Mouse (Mus musculus) heart, postnatal 36 days (tissue): Measurements from ENCODE around the gene Tada1. TPM values are rescaled to one million over a fixed set of nuclear protein-coding genes. Genes with fewer than 3 reads are reported as not detected.
A peak's percentile ranks its signal among the peaks of the same experiment; 100 is the strongest.

Experiments used
- DNase-seq, 2 experiments: peaks; one replicate each; pipeline ENCODE4 v3.0.0; 2021 to 2022
- intact Hi-C: fragments of 180-260 bp; cut with DNase I; formaldehyde crosslinking; loops from one replicate; pipeline ENCODE4 v1.15.1; 2025
- total RNA-seq, 2 experiments: library from RNA; stranded (reverse); gene quantifications; 2 replicates each; pipeline ENCODE4 v1.2.3; 2021

Gene Tada1
- total RNA-seq, 2 experiments from 2014 or later, result 7.6 to 9.3 TPM

GRCm38 (mm10) chr1:166381821-166382220, 2.9 kb downstream of the Tada1 start:
- no peak for DNase-seq
- intact Hi-C loops, result loop anchor here (2.0 kb wide), 1 partner anchor 27 kb away; the partner anchor contains the start of gene Pogk

- intact Hi-C loops, result no loop called here
- DNase-seq, result no peak
These were observed 3.7 kb downstream of the Tada1 start for GRCm38 (mm10) chr1:166382626-166383025.

- intact Hi-C loops, result loop anchor here (5.0 kb wide), 1 partner anchor 1192 kb away; the partner anchor contains the start of gene Sft2d2
- no peak for DNase-seq
These were observed 5.7 kb downstream of the Tada1 start for GRCm38 (mm10) chr1:166384614-166385013.

GRCm38 (mm10) chr1:166385431-166385830, 6.5 kb downstream of the Tada1 start:
- intact Hi-C loops, result loop anchor here (5.0 kb wide), 1 partner anchor 1193 kb away; the partner anchor contains the start of gene Sft2d2
- no peak for DNase-seq

- no peak for DNase-seq
- intact Hi-C loops, result loop anchor here (5.0 kb wide), 1 partner anchor 1196 kb away; the partner anchor contains the start of gene Sft2d2
These were observed 9.6 kb downstream of the Tada1 start for GRCm38 (mm10) chr1:166388511-166388910.

GRCm38 (mm10) chr1:166389406-166390125, 10.7 kb downstream of the Tada1 start:
- no peak for DNase-seq
- intact Hi-C loops, result loop anchor here (5.0 kb wide), 1 partner anchor 1197 kb away; the partner anchor contains the start of gene Sft2d2

- no peak for DNase-seq
- intact Hi-C loops, result no loop called here
These were observed 12.8 kb downstream of the Tada1 start for GRCm38 (mm10) chr1:166391671-166392070.

- no peak for DNase-seq
- intact Hi-C loops, result no loop called here
These were observed 15.9 kb downstream of the Tada1 start for GRCm38 (mm10) chr1:166394770-166395169.

- DNase-seq, result no peak
- intact Hi-C loops, result no loop called here
These were observed 16.8 kb downstream of the Tada1 start for GRCm38 (mm10) chr1:166395661-166396060.

GRCm38 (mm10) chr1:166396381-166396780, 17.5 kb downstream of the Tada1 start:
- intact Hi-C loops, result no loop called here
- no peak for DNase-seq

GRCm38 (mm10) chr1:166401455-166401854, 22.6 kb downstream of the Tada1 start:
- intact Hi-C loops, result no loop called here
- DNase-seq, result no peak

- intact Hi-C loops, result no loop called here
- DNase-seq, result no peak
These were observed 23.1 kb downstream of the Tada1 start for GRCm38 (mm10) chr1:166402003-166402402.

- DNase-seq, result no peak
- intact Hi-C loops, result no loop called here
These were observed 24.9 kb downstream of the Tada1 start for GRCm38 (mm10) chr1:166403846-166404245.

GRCm38 (mm10) chr1:166409177-166409700, 30.3 kb downstream of the Tada1 start:
- peak in 1 of 2 experiments; percentile 19 for DNase-seq
- intact Hi-C loops, result loop anchor here (2.0 kb wide), 1 partner anchor 28 kb away; no protein-coding TSS in a partner anchor

GRCm38 (mm10) chr1:166409701-166410220, 30.9 kb downstream of the Tada1 start, which contains the start of gene Pogk:
Gene Pogk, minus strand, starts transcription at chr1:166409863.
- intact Hi-C loops, result loop anchor here (2.0 kb wide), 1 partner anchor 29 kb away; no protein-coding TSS in a partner anchor
- DNase-seq, result peak; percentile 75 to 82

- intact Hi-C loops, result no loop called here
- DNase-seq, result no peak
These were observed 32.6 kb downstream of the Tada1 start for GRCm38 (mm10) chr1:166411541-166411940.

- DNase-seq, result no peak
- intact Hi-C loops, result no loop called here
These were observed 33.4 kb downstream of the Tada1 start for GRCm38 (mm10) chr1:166412266-166412665.

- intact Hi-C loops, result loop anchor here (5.0 kb wide), 1 partner anchor 308 kb away; no protein-coding TSS in a partner anchor
- no peak for DNase-seq
These were observed 50.2 kb downstream of the Tada1 start for GRCm38 (mm10) chr1:166429053-166429452.

GRCm38 (mm10) chr1:166429809-166430431, 51.0 kb downstream of the Tada1 start:
- DNase-seq, result peak in 1 of 2 experiments; percentile 12
- intact Hi-C loops, result loop anchor here (5.0 kb wide), 1 partner anchor 307 kb away; no protein-coding TSS in a partner anchor

- intact Hi-C loops, result no loop called here
- DNase-seq, result no peak
These were observed 60.5 kb downstream of the Tada1 start for GRCm38 (mm10) chr1:166439426-166439825.

- intact Hi-C loops, result no loop called here
- DNase-seq, result no peak
These were observed 63.1 kb downstream of the Tada1 start for GRCm38 (mm10) chr1:166441992-166442391.
